Mouse (Mus musculus) testis, postnatal 10 days (tissue): ENCODE data around the gene Ptpn14.

ENCODE experiments used
- DNase-seq: peaks from one replicate; pipeline ENCODE4 v3.0.0; 2021; ENCODE audit warnings: low spot score

Ptpn14 gene

DNA sequence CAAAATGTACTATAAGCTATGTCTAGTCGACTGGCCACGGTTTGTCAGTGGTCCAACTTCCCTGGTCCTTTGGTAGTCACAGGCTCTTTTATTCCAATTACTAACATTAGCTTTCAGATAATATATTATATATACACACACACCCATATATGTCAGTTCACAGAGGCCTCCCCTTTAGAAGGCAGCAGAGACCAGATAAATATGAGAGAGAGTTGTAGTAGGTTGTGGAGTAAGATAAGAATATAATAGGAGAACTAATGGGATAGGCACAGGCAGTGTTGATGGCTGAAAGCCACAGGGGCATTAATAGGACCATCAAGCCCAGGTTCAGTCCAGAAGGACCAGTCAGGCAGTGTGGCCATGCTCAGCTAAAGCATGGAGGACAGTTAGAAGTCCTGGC, 80.4 kb downstream of the Ptpn14 start:
- DNase-seq, result no peak

GRCm38 (mm10) chr1:189811778-189812177, 83.7 kb downstream of the Ptpn14 start:
- DNase-seq, result no peak

DNA sequence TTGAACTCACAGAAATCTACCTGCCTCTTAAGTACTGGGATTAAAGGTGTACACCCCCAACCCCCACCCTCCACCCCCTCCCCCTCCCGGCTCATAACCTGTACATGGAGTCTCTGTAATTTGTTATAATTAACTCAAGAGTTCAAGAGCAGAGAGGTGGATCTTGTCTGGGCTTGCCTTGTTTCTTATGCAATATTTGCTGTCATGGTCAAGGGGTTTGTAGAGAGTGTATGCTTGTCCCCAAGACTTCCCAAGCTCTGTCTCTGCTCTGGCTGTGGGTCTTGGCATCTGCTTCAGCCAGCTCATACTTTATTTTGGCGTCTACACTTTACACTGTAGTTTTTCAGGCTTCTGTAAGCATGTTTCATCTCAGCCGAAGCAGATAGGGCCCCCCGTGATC, 86.3 kb downstream of the Ptpn14 start:
- no peak for DNase-seq

- DNase-seq, result no peak
Measured at GRCm38 (mm10) chr1:189817089-189817488, 89.0 kb downstream of the Ptpn14 start.

DNA sequence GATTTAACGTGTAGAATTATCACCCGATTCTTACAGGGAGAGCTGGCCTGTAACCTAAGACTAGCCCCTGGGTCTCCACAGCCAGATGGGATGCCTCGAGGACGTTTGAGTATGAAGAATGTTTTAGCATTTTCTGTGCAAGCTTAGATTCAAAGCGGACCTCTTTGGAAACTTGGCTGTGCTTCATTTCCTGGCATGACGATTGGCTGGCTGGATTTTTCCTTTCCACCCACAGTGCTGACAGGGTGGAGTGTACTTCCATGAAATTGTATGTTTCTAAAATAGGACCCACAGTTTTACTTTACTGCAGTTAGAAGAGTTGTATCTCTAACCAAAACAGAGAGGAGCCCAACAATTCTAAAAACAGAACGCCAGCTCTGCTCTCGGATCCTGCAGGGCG, 89.7 kb downstream of the Ptpn14 start:
- DNase-seq, result no peak

- DNase-seq, result no peak
Measured at GRCm38 (mm10) chr1:189820111-189820510, 92.0 kb downstream of the Ptpn14 start.

DNA sequence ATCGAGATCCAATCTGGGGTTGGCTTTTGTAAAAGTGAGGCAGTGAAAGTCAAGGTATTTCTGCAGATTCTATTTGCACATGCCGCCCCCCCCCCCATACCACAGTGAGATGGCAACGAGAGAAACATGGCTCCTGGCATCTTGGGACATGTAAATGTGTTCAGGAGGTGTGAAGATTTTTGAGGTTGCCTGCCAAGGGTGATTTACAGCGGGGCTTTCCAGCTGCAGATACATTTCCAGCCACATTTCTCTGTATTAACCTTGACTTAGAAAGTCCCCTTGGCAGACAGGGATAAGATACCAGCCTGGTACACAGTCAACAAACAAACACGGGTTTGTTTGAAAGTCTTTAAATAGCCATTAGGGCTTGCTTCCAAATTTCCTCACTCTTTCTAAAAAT, 96.4 kb downstream of the Ptpn14 start:
- no peak for DNase-seq

- no peak for DNase-seq
Measured at GRCm38 (mm10) chr1:189830391-189830790, 102.3 kb downstream of the Ptpn14 start.

- no peak for DNase-seq
Measured at GRCm38 (mm10) chr1:189830797-189831232, 102.7 kb downstream of the Ptpn14 start.

DNA sequence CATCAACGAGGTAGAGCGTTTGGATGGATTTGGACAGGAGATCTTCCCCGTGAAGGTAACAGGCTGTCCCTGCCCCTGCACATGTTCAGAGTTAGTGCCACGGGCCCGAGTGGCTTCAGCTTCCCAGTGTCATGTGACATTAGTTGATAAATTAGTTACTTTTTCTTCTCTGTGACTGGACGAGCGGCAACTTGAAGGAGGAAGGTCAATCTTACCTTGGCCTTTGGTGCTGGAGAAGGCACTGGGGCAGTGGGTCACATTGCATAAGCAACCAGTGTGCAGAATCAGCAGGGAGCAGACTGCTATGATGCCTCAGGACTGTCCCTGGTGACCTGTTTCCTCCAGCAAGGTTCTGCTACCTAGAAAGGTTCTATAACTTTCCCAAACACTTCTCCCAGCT, 105.3 kb downstream of the Ptpn14 start:
- no peak for DNase-seq

DNA sequence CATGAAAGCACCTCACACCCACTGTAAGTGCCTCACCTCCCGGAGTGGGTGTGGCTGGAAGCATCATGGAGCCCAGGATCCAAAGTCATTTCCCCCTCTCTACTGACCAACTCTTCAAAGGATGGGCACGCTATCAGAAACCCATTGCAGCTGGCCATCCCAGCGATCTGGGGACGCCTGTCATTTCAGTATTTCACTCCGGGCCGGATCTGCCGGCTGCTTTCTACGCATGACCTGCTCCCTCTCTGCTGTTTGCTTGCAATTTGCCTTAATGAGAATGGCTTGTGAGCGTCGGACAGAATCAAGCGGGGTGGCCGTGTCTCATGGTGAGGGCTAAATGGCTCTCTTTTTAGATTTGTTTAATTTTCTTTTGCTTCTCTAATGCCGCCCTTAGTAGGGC, 106.1 kb downstream of the Ptpn14 start:
- no peak for DNase-seq

DNA sequence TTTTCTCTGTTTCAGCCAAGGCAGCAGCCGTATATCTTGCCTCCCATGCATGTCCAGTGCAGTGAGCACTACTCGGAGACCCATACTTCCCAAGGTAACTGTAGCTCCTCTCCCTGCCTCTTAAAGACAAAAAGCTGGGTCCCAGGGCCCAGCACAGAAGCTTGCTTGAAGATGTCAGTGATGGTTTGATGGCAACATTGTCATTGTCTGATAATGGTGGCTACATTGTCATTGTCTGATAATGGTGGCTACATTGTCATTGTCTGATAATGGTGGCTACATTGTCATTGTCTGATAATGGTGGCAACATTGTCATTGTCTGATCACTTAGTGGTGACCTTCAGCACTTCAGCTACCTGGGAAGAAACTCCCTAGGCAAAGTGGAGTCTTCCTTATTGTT, 118.3 kb downstream of the Ptpn14 start:
- no peak for DNase-seq

GRCm38 (mm10) chr1:189849550-189849949, 121.5 kb downstream of the Ptpn14 start:
- DNase-seq, result no peak

DNA sequence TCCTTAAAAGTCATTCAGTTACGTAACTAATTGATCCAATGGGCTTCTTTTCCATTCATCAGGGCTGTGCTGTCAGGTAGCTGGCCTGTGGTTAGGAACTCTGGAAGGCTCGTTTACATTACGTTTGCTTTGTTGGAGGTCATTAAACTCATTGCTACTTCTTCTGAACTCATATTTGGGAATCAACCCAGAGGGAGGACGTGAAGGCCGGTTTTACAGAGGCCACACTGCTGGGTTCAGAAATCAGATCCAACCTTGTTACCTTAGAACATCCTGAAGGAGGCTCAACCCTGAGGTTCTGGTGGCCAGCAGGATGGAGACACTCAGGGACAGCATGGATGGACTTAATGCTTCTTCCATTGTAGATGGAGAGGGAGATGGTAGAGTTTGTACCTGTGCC, 124.0 kb downstream of the Ptpn14 start:
- no peak for DNase-seq

DNA sequence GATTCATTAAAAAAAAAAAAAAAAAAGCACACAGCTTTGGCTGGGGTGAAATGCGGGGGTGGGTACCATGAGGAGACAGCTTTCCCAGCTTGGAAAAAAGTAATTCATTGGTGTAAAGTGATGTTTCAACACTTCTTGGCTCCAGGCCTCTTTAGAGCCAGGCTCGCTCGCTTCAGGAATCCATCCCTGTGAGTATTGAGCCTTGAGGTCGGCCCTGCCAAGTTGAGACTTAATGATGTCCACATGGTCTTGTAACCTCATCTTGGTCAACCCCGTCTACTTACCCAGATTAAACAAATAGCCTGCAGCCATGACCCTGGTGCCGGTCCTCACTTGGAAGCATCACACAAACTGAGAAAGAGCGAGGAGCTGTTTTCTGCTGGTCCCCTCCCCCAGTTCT, 124.4 kb downstream of the Ptpn14 start:
- DNase-seq, result no peak

DNA sequence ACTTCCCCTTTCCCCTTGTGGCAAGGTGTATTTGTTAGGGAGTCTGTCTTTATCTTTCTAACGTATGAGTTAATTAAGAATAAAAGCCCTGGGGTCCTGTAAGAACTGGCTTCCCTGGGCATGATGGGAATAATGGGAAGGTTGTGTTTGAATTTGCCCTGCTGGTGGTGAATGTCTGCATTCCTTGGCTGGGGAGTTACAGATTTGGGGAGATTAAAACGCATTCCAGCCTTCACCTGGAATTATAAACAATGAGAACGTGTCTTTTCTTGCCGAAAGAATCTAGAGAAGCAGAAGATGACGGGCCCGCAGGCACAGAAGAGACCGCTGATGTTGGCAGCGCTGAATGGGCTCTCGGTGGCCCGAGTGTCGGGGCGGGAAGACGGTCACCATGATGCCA, 126.6 kb downstream of the Ptpn14 start:
- no peak for DNase-seq

DNA sequence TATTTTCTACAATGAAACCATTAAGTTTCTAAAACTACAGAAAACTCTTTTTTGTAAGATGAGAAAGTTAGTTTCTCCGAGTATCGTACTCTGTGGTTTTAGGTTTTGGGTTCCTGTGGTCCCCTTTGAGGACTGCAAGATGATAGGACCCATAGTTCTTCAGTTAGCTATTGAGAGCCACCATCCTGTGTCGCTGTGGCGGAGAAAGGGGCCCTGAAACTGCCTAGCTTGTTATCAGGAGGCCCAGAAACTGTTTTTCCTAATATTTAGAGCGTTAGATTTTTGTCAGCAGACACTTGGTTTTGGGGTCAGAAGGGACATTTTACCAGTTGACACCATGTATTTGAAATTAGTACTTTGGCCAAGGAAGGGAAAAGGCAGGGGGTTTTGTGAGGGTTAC, 127.7 kb downstream of the Ptpn14 start:
- no peak for DNase-seq

- DNase-seq, result no peak
Measured at GRCm38 (mm10) chr1:189858377-189858776, 130.3 kb downstream of the Ptpn14 start.

DNA sequence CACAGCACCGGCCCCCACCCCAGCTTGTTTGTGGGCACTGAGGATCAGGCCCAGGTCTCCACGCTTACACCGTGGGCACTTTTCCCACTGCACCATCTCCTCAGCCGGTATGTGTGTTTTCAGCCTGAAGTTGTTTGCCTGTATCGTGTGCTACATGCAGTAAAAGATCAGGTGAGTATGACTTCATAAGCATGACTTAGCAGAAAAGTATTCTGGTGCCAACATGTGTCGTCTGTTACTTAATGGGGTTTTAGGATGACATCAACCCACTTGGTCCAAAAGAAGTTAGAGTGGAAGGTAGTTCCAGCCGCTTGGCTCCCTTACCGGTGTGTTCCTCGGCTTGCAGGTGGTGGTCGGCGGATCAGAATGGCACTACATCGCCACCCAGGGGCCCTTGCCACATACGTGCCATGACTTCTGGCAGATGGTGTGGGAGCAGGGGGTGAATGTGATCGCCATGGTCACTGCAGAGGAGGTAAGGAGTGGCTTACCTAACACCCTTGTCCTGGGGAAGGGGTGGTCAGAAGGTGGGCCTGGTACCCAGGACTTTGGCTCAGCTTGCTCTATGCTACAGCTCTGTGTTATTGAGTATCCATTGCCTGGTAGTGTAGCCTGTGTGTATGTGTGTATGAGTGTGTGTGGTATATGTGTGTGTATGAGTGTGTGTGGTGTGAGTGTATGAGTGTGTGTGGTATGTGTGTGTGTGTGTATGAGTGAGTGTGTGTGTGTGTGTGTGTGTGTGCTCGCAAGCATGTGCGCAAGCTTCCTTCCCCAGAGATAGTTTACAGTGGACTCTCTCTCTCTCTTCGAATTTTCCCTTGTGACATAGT, 132.3 kb downstream of the Ptpn14 start:
- no peak for DNase-seq

- no peak for DNase-seq
Measured at GRCm38 (mm10) chr1:189860942-189861315, 132.9 kb downstream of the Ptpn14 start.

GRCm38 (mm10) chr1:189863727-189864126, 135.7 kb downstream of the Ptpn14 start:
- no peak for DNase-seq

DNA sequence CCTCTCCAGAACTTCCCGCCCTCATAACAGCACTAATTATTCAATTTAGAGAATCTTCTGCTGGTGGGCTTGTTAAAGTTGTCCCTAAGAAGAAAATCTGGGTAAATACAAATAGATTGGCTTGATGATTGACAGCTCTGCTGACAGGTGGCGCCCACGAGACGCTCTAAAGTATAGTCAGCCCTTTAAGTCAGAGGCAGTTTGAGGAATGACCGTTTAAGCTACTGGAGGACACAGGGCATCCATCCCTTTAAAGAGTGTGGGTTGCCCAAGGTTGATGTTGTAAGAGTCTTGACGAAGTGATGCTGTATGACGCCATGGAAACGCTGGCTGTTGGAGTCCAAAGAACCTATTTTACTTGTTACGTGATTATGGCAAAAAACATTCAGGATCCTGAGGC, 136.2 kb downstream of the Ptpn14 start:
- no peak for DNase-seq

DNA sequence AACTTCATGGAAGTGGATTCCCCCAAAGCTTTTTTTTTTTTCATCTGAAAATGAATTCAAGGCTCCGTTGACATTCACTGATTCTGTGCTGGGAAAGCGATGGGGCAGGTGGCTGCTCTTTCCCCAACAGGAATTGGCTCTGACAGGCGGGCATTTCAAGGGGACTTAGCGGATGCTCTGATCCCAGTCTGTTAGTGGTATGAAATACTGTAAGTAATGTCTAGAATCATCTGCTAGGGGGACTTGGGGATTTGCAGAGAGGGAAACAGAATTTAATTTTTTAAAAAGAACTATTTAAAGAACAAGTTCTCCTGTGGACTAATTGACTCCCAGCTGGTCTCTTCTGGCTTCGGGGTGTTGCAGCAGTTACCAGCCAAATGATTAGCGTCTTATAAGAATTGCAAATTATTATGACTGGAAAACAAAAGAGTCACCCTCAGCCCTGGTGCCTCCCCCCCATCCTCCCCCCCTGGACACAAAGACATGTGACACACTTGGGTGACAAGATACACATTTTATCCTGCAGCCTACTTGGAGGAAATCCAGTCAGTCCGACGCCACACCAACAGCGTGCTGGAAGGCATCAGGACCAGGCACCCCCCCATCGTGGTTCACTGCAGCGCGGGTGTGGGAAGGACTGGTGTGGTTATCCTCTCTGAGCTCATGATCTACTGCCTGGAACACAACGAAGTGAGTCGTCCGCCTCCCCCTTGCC, 136.9 kb downstream of the Ptpn14 start:
- no peak for DNase-seq

GRCm38 (mm10) chr1:189866621-189867020, 138.6 kb downstream of the Ptpn14 start:
- DNase-seq, result no peak
